Mouse (Mus musculus) lung, postnatal 0 days (tissue): ENCODE data around the gene Dennd6a. TPM values are rescaled to one million over a fixed set of nuclear protein-coding genes. Genes with fewer than 3 reads are reported as not detected.

ENCODE experiments used
- ATAC-seq: fragments of 200-750 bp; cut with Nextera tagmentation; 2 replicates; pipeline ENCODE4 v1.8.0; 2017; ENCODE audit warnings: moderate library complexity
- DNase-seq: peaks from one replicate; pipeline ENCODE4 v3.0.0-alpha.2; 2016; ENCODE audit warnings: low spot score
- H3K27ac ChIP-seq: fragments of 300-500 bp; sonication (generic); 2 replicates; pipeline ENCODE4 v1.5.1; 2014; ENCODE audit warnings: antibody characterized with exemption, mild to moderate bottlenecking, low read length, mixed read lengths
- H3K27me3 ChIP-seq: fragments of 300-500 bp; sonication (generic); replicated peaks from 2 replicates; pipeline ENCODE4 v1.6.1; 2014; ENCODE audit warnings: low read length, mixed read lengths; ENCODE audit not compliant: insufficient read depth
- H3K36me3 ChIP-seq: fragments of 300-500 bp; sonication (generic); 2 replicates; pipeline ENCODE4 v1.6.1; 2014; ENCODE audit warnings: low read length, mixed read lengths; ENCODE audit not compliant: insufficient read depth
- H3K4me1 ChIP-seq: fragments of 300-500 bp; sonication (generic); 2 replicates; pipeline ENCODE4 v1.6.1; 2014; ENCODE audit warnings: antibody characterized with exemption, low read depth, low read length, mixed read lengths; ENCODE audit not compliant: insufficient read depth
- H3K4me2 ChIP-seq: fragments of 300-500 bp; sonication (generic); replicated peaks from 2 replicates; pipeline ENCODE4 v1.6.1; 2014; ENCODE audit warnings: low read depth, mild to moderate bottlenecking, low read length, moderate library complexity, mixed read lengths
- H3K4me3 ChIP-seq: fragments of 300-500 bp; sonication (generic); 2 replicates; pipeline ENCODE4 v1.5.1; 2014; ENCODE audit warnings: low read depth, low read length
- H3K9ac ChIP-seq: fragments of 300-500 bp; sonication (generic); replicated peaks from 2 replicates; pipeline ENCODE4 v1.6.1; 2014; ENCODE audit warnings: low read depth, mild to moderate bottlenecking
- H3K9me3 ChIP-seq: fragments of 300-500 bp; sonication (generic); 2 replicates; pipeline ENCODE4 v1.6.1; 2016; ENCODE audit warnings: low read length, mixed read lengths
- CTCF ChIP-seq: IDR thresholded peaks from 2 replicates; pipeline ENCODE4 v1.5.1; 2016; ENCODE audit warnings: antibody characterized with exemption, mild to moderate bottlenecking
- EP300 ChIP-seq: IDR thresholded peaks from 2 replicates; pipeline ENCODE4 v1.6.1; 2016; ENCODE audit warnings: antibody characterized with exemption, mild to moderate bottlenecking, control low read depth
- WGBS: fragments of 180-500 bp; shearing (Covaris S2); extraction: QIAGEN DNeasy Blood & Tissue Kit; methylation state at CpG from one replicate; pipeline ENCODE4 v1.1.7; 2014; 5-methylcytosine and 5-hydroxymethylcytosine counted together
- polyA plus RNA-seq: library from polyadenylated mRNA; unstranded; fragments of >200 nt; fragmentation: Nextera tagmentation; extraction: Ambion mirVana; gene quantifications from 2 replicates; pipeline ENCODE4 v1.2.1, GENCODE M21; 2015

The Dennd6a gene
- polyA plus RNA-seq, 1 experiment from 2014 or later = 30.8 TPM

GRCm38 (mm10) chr14:26637851-26638707 lies 64.4 kb downstream of the Dennd6a start, which contains the start of gene Arf4:
Arf4 (plus strand) TSS chr14:26638074.
- under 1% methylated on average over 72 of the region's 83 CpGs for WGBS
- ATAC-seq (peak; percentile 98), DNase-seq (peak; percentile 99)
- Histone ChIP-seq H3K9ac (peak within 1 kb of the TSS; percentile 96), H3K4me3 (peak within 1 kb of the TSS; percentile 99), H3K4me1 (peaks cover 9% of the 10 kb centered on the region; the same call in 1 of the 2 replicates), H3K27ac (peak within 1 kb of the TSS; percentile 99), H3K9me3 (no peaks in the 10 kb centered on the region), H3K4me2 (peak within 1 kb of the TSS; percentile 75), H3K36me3 (no peaks in the 10 kb centered on the region), H3K27me3 (no peaks in the 10 kb centered on the region)
- TF ChIP-seq EP300 = no peak
- no peak for TF ChIP-seq CTCF

GRCm38 (mm10) chr14:26638708-26639084 lies 65.0 kb downstream of the Dennd6a start:
- H3K4me3 ChIP-seq = peak overlapping the region; percentile 99
- no peaks in the 10 kb centered on the region for H3K9me3 ChIP-seq
- no peaks in the 10 kb centered on the region for H3K27me3 ChIP-seq
- TF ChIP-seq CTCF = no peak
- no peak for TF ChIP-seq EP300
- peak overlapping the region; percentile 96 for H3K9ac ChIP-seq
- H3K36me3 ChIP-seq = no peaks in the 10 kb centered on the region
- H3K4me1 ChIP-seq = peaks cover 9% of the 10 kb centered on the region; the same call in 1 of the 2 replicates
- H3K4me2 ChIP-seq = peak overlapping the region; percentile 75
- peak overlapping the region; percentile 99 for H3K27ac ChIP-seq
- 0% methylated on average over 16 of the region's 16 CpGs for WGBS
- DNase-seq = peak; percentile 91
- ATAC-seq = peak; percentile 57

DNA sequence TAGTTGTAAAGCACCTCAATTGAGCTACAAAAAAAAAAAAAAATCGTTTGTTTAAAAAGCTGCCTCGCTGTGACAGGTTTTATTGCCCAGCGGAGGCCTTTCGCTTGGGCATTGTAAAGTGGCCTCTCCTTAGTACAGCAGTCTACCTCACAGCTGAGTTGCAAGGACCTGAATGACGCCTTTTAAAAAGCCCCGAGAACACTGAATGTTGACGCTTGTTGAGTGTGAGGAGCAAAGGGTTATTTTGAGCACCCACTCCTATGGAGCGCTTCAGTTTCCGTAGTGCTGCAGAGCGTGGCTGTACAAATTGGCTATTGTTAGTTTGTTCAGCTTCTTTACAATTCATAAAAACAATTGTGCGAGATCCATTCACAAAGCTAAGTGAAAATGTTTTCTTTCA lies 65.6 kb downstream of the Dennd6a start:
- peak overlapping the region; percentile 96 for H3K9ac ChIP-seq
- DNase-seq = peak; percentile 69
- H3K4me1 ChIP-seq = peaks cover 9% of the 10 kb centered on the region; the same call in 1 of the 2 replicates
- H3K9me3 ChIP-seq = no peaks in the 10 kb centered on the region
- H3K4me3 ChIP-seq = peak overlapping the region; percentile 99
- 3% methylated on average over 11 of the region's 11 CpGs for WGBS
- no peaks in the 10 kb centered on the region for H3K27me3 ChIP-seq
- H3K27ac ChIP-seq = peak overlapping the region; percentile 99
- no peak for TF ChIP-seq CTCF
- no peak for TF ChIP-seq EP300
- ATAC-seq = no peak
- H3K36me3 ChIP-seq = no peaks in the 10 kb centered on the region
- peak overlapping the region; percentile 75 for H3K4me2 ChIP-seq

DNA sequence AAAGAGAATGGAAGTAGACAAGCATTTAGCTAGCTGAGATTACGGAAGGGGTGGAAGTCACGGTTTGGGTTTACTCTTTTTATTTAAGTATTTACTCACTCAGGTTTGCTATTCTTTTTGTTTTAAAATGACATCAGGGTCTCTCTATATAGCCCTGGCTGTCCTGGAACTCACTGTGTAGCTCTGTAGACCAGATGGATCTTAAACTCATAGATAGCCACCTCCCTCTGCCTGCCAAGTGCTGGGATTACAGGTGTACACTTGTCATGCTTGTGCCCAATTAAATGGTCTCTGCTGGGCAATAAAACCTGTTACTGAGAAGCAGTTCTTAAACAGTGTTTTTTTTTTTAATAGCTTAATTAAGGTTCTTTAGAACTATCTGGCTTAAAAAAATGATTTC lies 66.3 kb downstream of the Dennd6a start:
- Histone ChIP-seq H3K9ac (peak overlapping the region; percentile 96; the same call in 1 of the 2 replicates), H3K27me3 (no peaks in the 10 kb centered on the region), H3K9me3 (no peaks in the 10 kb centered on the region), H3K36me3 (no peaks in the 10 kb centered on the region), H3K4me3 (peak overlapping the region; percentile 99), H3K27ac (peak overlapping the region; percentile 99; the same call in 1 of the 2 replicates), H3K4me1 (peaks cover 9% of the 10 kb centered on the region; the same call in 1 of the 2 replicates), H3K4me2 (peak overlapping the region; percentile 75)
- TF ChIP-seq CTCF = peak; percentile 55
- TF ChIP-seq EP300 = no peak
- ATAC-seq = no peak
- peak; percentile 41 for DNase-seq
- 33% methylated on average over 2 of the region's 2 CpGs for WGBS

DNA sequence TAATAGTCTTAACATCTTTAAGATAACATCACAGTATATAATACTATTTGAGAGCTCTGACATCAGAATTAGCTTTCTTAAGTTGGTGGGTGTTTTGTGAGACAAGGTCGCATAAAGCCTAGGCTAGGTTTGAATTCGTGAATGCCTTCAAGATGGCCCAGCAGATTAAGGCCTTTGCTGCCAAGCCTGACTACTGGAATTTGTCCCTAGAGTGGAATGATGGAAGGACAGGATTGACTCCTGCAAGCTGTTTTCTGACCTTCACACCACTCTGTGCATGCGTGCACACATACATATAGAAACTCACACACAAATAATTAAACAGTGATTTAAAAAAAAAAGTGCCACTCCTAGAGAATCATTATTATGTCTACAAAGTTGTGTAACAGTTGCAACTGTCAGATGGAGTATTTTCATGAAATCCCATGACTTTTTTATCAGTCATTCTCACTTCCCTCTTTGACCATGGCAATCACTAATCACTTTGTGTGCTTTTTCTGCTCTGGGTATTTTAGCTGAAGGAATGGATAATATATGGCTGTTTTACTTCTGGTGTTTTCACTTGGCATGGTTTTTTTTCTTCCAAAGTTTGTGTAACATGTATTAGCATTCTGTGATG lies 69.5 kb downstream of the Dennd6a start:
- no peak overlapping the region for H3K4me2 ChIP-seq
- H3K4me1 ChIP-seq = peaks cover 4% of the 10 kb centered on the region; the same call in 1 of the 2 replicates
- ATAC-seq = no peak
- WGBS = 59% methylated on average over 3 of the region's 3 CpGs
- no peak for TF ChIP-seq EP300
- no peak for TF ChIP-seq CTCF
- no peaks in the 10 kb centered on the region for H3K36me3 ChIP-seq
- no peaks in the 10 kb centered on the region for H3K27me3 ChIP-seq
- H3K9me3 ChIP-seq = no peaks in the 10 kb centered on the region
- no peak for DNase-seq
- no peak overlapping the region for H3K4me3 ChIP-seq
- H3K27ac ChIP-seq = no peak overlapping the region
- H3K9ac ChIP-seq = no peak overlapping the region

DNA sequence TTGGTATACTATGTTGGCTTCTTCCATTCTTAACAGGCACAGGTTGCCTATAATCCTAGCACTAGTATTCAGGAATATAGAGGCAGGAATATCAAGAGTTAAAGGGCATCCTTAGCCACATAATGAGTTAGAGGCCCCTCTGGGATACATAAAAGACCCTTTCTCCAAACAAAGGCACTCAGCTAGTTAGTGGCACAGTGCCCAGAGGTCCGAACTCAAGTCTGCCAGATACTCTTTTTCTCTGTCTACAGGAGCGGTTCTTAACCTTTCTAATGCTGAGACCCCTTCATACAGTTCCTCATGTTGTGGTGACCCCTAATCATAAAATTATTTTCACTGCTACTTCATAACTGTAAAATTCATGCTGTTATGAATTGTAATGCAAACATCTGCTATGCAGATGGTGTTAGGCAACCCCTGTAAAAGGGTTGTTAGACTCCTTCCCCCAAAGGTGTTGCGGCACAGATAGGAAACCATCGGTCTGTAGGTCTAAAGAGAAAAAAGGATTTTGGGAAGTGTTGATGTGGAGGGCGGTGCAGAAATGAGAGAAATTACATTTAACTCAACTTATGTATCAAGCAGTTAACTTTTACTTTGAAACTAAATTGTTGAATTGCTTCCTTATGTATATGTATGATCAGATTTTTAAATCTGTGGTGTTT lies 72.5 kb downstream of the Dennd6a start:
- 40% methylated on average over 5 of the region's 5 CpGs for WGBS
- Histone ChIP-seq H3K9ac (no peak overlapping the region), H3K4me1 (no peaks in the 10 kb centered on the region), H3K4me3 (no peak overlapping the region), H3K4me2 (no peak overlapping the region), H3K27ac (no peak overlapping the region), H3K27me3 (no peaks in the 10 kb centered on the region), H3K9me3 (no peaks in the 10 kb centered on the region), H3K36me3 (no peaks in the 10 kb centered on the region)
- no peak for DNase-seq
- no peak for TF ChIP-seq EP300
- no peak for TF ChIP-seq CTCF
- no peak for ATAC-seq
